Mouse (Mus musculus) bone marrow macrophage, adult 2 months (primary cell): Measurements from ENCODE around the gene Map4k5.

Experiments used
- CTCF ChIP-seq: IDR thresholded peaks from 2 replicates; pipeline ENCODE4 v1.5.1; 2012; ENCODE audit warnings: low read depth, mild to moderate bottlenecking, low read length, moderate library complexity
- POLR2A ChIP-seq: IDR thresholded peaks from 2 replicates; pipeline ENCODE4 v1.6.1; 2012; ENCODE audit warnings: mild to moderate bottlenecking, low read depth, low read length, borderline replicate concordance

- TF ChIP-seq POLR2A (no peak), CTCF (no peak)
Observed at GRCm38 (mm10) chr12:69852288-69852687, 40.7 kb downstream of the Map4k5 start.
